Mouse (Mus musculus) c-Kit-negative CD71-positive TER-119-positive erythroid progenitor cells, embryonic 14.5 days (primary cell): ENCODE data around the gene Pdlim1.

ENCODE experiments used
- DNase-seq: peaks from one replicate; pipeline ENCODE4 v3.0.0-alpha.2; 2013; ENCODE audit warnings: low read depth, low spot score

The Pdlim1 gene

GRCm38 (mm10) chr19:40284704-40285103, 13.1 kb upstream of the Pdlim1 start:
- DNase-seq, result no peak

GRCm38 (mm10) chr19:40283415-40283814, 11.8 kb upstream of the Pdlim1 start:
- DNase-seq, result no peak

- no peak for DNase-seq
Observed at GRCm38 (mm10) chr19:40278372-40279023, 6.9 kb upstream of the Pdlim1 start.

GRCm38 (mm10) chr19:40277494-40277893, 5.9 kb upstream of the Pdlim1 start:
- no peak for DNase-seq

- DNase-seq, result no peak
Observed at GRCm38 (mm10) chr19:40275401-40276188, 4.0 kb upstream of the Pdlim1 start.

GRCm38 (mm10) chr19:40272674-40273073, 1.0 kb upstream of the Pdlim1 start:
- no peak for DNase-seq

GRCm38 (mm10) chr19:40270351-40271307, 1.0 kb downstream of the Pdlim1 start:
- no peak for DNase-seq

GRCm38 (mm10) chr19:40269526-40269925, 2.1 kb downstream of the Pdlim1 start:
- no peak for DNase-seq

GRCm38 (mm10) chr19:40268493-40268892, 3.1 kb downstream of the Pdlim1 start:
- DNase-seq, result no peak

GRCm38 (mm10) chr19:40267380-40267779, 4.3 kb downstream of the Pdlim1 start:
- DNase-seq, result no peak

- no peak for DNase-seq
Observed at GRCm38 (mm10) chr19:40259485-40259884, 12.2 kb downstream of the Pdlim1 start.

GRCm38 (mm10) chr19:40257396-40257795, 14.2 kb downstream of the Pdlim1 start:
- no peak for DNase-seq

- DNase-seq, result no peak
Observed at GRCm38 (mm10) chr19:40256376-40257050, 15.1 kb downstream of the Pdlim1 start.

- no peak for DNase-seq
Observed at GRCm38 (mm10) chr19:40255561-40255960, 16.1 kb downstream of the Pdlim1 start.

- no peak for DNase-seq
Observed at GRCm38 (mm10) chr19:40254741-40255140, 16.9 kb downstream of the Pdlim1 start.

GRCm38 (mm10) chr19:40253768-40254167, 17.9 kb downstream of the Pdlim1 start:
- DNase-seq, result no peak

- DNase-seq, result no peak
Observed at GRCm38 (mm10) chr19:40251115-40251514, 20.5 kb downstream of the Pdlim1 start.

GRCm38 (mm10) chr19:40249352-40249751, 22.3 kb downstream of the Pdlim1 start:
- DNase-seq, result no peak

- no peak for DNase-seq
Observed at GRCm38 (mm10) chr19:40248476-40248875, 23.2 kb downstream of the Pdlim1 start.

- no peak for DNase-seq
Observed at GRCm38 (mm10) chr19:40247268-40247666, 24.4 kb downstream of the Pdlim1 start.

GRCm38 (mm10) chr19:40246646-40247267, 24.9 kb downstream of the Pdlim1 start:
- DNase-seq, result no peak
